Mouse (Mus musculus) liver (tissue): ENCODE results near the gene Skap1.
A peak's percentile ranks its signal among the peaks of the same experiment; 100 is the strongest.

ENCODE experiments used
- DNase-seq: peaks from one replicate; pipeline ENCODE4 v3.0.0-alpha.2; 2020; ENCODE audit warnings: mixed read lengths

The Skap1 gene

DNA sequence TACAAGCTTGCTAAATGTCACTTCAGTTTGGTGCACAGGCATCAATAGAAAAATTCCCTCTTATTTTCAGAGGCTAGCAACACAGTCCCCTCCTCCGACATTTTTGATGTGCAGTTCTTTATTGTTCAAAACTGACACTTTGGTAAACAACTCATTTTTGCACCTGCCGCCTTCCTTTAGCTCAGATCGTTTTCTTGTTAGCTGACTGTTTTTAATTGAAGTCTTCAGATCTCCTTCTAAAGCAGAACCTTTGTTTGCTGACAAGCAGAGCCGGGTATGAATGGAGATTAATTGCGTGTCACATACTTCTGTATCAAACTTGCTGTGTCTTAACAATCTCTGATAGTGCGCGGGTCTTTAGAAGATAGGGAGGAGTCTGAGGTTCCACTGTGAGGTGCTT is 2.0 kb downstream of the Skap1 start:
- no peak for DNase-seq

DNA sequence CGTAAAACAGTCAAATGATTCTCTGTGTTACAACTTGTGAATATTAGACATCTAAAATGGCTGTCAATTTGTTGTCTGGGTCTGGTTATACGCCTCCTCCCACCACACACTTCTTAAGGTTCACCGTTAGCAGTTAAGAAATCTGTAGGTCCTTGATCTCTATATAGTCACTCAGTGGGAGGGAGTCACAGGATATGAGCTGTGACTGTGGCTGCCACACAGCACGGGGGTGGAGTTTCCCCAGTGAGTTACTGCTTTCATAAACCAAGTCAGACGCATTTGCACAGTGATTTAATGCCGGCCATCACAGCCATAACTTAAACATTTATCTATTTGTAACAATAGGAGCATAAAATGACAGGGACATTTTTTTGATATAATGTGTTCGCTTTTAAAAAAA is 2.6 kb downstream of the Skap1 start:
- no peak for DNase-seq

DNA sequence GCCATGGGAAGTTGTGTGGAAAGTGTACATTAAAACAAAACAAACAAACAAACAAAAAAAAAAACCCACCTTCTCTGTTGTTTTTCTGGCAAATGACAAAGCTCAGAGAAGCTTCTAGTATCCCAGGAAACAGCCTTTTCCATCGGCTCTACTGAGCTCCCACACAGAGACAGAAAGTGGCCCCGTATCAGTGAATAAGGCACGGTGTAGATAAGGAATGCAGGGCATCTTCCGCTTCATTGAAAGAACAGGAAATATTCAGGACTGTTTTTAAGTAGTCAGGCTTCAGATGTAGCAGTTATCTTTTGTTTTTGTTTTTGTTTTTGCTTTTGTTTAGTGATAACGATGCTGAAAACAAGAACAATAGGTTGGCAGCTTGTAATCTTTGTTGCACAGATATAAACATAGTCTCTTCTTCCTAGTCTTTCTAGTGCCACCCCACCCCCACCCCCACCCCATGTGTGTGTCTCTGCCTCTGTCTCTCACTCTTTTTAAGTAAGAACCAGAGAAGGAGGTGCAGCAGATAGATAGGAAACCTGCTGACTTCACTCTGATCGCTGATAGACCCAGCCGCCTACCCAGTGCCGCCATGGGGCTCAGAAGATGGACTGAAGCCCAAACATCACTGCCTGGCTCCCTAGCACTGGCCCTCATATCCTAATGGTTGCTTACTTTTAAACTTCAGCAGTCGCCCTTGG is 3.8 kb downstream of the Skap1 start:
- peak; percentile 38 for DNase-seq

DNA sequence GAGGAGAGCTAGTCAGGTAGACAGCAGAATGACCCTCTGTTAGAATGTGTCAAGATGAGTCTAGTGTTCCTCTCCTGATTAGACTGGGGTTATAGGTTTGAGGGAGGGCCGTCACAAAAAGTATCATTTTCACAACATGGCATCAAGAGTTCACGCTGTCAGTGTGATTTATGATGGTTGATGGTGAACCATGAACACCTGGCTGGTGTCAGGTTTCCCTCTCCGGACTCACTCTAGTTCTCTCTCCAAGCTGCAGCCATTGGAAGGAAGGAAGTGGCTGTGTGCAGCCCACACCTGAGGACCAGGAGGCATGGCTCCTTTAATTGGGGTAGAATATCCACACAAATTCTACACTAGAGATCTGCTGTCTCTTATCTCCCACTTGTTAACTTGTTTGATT is 18.3 kb downstream of the Skap1 start:
- no peak for DNase-seq

DNA sequence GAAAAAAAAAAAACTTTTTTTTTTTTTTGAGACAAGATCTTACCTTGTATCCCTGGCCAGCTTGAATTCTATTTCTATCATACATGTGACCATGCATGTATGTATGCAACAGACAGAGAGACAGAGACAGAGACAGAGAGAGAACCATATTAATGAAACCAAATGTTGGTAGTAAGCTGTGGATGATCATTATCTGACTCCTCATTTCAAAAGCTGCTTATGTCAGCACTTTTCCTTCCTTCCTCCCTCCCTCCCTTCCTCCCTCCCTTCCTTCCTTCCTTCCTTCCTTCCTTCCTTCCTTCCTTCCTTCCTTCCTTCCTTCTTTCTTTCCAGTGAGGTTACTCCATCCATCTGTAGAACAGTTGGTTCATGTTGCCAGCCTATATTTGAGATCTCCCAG is 18.8 kb downstream of the Skap1 start:
- DNase-seq, result no peak

DNA sequence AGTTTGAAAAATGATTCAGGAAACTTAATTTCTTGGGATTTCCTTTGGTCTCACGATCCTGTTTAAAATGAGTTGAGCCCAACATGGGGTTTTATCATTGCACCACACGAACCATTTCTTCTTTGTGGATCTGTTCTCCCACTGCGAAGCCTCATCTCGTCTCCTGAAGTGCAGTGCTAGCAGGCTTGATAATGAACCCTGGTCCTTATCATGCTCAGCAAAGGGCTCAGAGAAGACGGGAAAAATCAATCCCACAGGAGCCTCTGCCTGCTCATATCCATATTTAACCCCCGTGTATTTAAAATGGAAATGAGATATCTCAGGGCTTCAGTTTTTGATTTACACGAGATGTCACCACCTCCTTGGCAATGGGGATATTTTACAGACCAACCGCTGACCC is 34.1 kb downstream of the Skap1 start:
- no peak for DNase-seq

DNA sequence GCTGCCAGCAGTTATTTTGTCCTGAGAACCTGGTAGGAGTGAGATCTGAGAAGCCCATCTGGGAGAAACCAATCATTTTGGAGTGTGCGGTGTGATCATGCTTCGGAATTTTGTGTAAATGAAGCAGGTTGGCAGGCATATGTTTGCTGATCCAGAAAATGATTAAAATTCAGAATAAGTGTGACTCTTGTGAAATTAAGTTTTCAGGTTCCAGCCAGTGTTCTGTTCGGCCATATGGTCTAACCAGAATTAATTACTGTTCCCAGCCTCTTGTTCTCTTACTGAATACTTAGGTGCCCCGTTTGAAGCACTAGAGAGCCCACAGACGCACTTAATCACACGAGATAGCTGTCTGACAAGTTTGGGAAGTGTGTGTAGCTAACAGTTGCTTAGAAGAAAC is 36.6 kb downstream of the Skap1 start:
- DNase-seq, result no peak

DNA sequence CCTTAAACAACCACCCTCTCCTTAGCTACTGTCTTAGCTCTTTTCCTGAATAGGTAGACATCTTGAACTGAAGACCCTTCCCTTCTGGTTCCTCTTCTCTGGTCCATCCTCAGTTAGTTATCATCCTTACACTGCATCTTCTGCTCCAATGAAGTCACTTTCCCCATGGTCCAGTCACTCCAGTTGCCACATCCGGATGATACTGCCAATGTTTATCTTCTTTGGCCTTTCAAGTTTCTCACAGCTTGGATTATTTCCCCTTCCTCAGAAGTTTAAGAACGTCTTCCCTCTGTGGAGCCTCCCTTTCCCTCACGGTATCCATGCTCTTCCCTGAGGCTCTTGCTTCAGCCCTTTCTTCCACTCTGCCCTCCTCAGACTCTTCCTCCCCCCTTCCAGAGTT is 38.6 kb downstream of the Skap1 start:
- no peak for DNase-seq

DNA sequence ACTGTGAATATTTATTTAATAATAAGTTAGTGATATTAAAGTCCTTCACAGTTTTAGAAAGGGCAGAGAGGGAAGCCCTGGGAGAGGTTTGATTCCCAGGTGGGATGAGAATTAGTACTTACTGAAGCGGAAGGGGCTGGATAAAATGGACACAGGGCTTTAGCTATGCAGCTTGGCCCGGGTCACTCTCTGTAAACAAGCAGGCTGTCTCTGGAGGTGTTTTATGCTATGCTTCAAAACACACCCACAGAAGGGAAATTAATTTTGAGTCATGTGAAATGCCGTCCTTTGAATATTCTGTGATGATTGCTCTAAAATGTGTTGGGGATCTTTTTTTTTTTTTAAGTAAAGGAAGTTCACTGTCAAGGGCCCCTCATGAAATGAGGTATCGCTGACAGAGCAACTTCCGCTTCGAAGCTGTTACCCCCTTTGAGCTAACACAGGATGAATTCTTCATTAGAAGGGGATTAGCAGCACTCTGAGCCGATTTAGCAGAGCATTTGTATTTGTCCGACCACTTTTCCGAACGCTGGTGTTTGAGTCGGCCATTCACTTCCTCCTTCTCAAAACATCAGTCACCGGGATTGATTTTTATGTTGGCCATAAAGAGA is 40.2 kb downstream of the Skap1 start:
- DNase-seq, result no peak

DNA sequence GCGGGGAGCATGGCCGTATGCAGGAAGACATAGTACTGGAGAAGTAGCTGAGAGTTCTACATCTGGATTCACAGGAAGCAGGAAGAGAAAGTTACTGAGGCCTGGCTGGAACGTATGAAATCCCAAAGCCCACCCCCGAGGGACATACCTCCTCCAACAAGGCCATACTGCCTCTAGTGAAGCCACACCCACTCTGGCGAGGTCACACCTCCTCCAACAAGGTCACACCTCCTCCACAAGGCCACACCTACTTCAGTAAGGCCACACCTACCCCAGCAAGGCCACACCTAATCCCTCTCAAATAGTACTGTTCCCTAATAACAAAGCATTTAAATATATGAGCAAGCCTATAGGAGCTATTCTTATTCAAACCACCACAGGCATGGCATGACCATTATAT is 41.4 kb downstream of the Skap1 start:
- DNase-seq, result peak; percentile 9

DNA sequence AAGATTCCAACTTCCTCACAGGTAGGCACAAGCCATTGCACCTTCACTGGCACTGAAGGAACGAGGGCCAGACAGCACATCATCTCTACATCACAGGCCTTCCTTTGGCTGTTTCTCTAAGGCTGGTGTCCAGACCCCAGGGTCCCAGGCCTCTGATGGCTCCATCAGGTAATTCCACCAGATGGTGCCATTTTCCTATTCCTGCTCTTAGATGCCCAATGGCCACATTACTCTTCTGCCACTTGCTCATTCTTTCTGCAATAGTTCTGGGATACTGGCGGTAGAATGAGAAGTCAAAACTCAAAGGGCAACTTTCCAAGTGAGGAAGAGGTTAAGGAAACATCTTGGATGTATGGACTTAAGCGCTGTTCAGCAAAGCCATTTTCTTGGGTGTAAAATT is 50.8 kb downstream of the Skap1 start:
- DNase-seq, result no peak

DNA sequence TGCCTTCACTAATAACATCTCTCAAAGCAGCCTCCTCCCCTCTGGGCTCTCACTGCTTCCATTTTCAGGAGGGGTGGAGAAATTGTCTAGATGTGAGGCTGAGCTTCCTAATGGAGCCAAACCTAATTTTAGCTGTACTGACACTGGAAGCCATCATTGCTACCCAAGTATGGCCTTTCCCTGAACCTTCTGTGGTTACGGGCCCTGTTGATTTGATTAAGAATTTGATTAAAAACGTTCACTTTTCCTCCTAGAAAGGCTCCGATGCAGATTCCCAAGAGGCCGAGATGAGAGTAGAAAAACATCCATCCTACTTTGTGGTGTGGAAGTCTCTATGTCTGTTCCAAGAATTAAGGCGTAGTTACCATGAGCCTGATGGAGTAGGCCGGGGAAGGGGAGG is 60.1 kb downstream of the Skap1 start:
- DNase-seq, result no peak

DNA sequence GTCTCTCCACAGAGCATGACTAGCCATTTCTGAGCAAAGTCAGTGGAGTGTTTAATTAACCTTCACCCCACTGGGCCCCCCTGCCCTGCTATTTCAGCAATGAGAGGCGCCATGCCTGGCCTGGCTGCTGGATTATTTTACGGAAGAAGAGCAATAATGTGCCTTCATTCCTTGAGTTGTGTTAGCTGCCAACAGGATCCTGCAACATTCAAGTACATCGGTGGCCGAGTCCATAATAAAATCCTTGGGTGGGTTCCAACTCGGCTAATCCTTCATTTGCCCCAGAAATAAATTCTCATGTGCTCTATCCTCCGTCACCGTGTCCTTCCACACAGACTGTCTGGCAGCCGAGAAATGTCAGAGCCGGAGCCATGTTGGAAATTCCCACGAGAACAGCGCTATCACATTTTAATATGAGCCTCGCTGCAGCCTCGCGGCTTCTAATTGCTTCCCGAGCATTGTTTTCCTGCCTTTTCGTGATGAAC is 61.8 kb downstream of the Skap1 start:
- no peak for DNase-seq

DNA sequence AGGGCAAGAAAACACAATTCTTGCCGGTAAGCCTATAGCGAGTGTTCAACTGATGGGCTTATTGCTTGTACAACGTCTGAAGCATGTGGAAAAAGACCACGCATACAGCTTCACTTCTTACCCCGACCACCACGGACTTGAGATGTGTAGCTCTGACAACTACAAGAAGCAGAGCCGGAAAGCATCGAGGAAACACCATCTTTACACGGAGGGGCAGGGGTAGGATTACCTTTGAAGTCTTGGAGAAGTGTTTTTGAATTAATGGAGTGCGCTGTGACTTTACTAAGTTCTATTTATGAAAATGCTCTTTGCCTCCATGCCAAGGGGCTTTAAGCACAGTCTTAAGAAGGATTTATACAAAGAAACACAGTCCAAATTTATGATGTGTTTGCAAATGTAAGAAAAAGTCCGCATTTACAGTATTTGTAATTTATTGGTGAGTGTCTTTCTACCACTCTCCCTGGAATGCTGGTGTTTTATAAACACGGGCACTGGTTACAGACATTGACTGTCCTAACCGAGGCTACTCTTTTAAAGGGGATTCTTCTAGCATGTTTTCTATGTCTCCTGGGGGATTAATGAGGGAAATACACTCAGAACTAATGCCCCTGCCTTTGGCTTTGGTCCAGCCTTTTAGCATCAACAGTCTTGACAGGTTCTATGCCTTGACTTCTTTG is 67.5 kb downstream of the Skap1 start:
- DNase-seq, result no peak

DNA sequence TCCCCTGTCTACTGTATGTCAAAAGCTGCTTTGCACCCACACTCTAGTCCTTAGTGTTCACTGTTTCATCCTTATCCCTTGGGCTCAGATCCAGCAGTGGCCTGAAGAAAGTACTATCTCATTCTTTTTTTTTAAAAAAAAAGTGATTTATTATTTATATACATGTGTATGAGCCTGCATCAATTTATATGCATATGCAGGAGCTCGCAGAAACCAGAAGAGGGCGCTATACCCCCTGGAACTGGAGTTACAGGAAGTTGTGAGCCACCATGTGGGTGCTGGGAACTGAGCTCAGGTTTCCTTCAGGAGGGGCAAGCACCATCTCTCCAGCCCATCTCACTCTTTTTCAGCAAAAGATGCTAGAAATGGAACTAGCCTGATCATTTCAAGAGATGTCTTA is 70.1 kb downstream of the Skap1 start:
- DNase-seq, result no peak

DNA sequence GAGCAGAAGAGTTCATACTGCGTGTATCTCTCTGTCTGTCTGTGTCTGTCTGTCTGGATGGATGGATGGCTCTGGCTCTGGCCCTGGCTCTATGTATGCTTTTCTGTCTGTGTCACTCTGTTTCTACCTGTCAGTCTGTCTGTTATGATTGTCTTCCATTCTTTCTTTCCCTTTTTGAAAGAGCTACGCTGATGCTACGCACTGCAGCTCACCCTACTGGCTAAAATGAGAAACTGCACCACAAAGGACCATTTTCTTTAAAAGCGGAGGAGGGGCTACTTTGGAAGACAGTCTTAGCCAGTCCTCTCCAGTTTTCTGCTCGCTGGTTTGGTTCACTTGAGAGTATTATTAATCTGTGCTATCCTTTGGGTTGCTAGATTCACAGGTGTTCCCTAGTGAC is 71.8 kb downstream of the Skap1 start:
- no peak for DNase-seq

DNA sequence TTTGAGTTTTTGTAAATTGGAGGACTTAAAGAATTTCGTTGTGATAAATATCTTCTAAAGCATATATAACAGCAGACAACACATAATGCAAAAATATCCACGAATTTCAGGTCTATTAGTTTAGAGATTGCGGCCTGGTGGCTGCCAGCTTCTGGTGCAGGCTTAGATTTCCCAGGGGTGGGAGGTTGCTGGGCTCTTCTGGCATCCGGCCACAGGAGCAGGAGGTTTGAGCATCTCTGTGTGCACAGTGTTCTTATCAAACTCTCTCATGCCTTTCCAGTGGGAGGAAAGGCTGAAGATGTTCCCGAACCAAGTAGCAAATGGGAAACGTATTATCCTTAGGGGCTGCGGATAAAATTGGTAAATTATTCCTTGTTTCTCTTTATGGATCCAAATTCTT is 77.6 kb downstream of the Skap1 start:
- DNase-seq, result no peak

DNA sequence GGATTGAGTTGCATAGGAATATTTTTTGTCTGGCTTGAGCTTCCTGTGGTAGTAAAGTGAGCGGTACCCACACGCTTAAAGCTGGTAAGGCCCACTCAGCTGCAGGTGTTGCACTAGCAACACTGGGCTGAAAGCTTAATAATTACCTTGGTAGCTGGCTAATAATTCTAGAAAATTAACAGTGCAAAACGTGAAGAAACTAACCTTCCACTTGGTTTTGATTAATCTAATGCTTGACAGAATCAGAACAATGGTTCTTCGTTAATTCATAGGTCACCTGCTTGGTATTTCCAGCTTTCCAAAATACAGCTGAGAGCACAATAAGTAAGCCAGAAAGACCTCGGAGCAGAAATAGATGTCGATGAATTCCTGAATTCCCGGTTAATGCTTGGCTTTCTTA is 78.2 kb downstream of the Skap1 start:
- DNase-seq, result no peak

DNA sequence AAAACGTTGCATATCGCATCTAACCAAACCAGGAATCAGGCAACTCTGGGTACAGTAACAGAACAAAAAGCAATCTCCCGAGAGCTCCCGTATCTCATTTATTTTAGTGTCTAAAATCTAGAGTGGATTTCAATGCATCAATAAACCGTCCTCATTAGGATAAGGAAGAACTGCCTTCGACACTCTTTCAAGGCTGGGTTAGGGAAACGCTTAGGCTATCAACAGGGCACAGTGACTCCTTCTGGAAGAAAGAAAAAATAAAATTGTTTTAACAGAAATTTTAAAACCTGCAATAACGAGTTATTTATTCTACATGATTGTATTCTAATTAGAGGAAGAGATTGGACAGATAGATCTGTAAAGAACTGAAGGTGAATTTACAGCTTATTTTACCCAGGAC is 82.0 kb downstream of the Skap1 start:
- DNase-seq, result no peak

DNA sequence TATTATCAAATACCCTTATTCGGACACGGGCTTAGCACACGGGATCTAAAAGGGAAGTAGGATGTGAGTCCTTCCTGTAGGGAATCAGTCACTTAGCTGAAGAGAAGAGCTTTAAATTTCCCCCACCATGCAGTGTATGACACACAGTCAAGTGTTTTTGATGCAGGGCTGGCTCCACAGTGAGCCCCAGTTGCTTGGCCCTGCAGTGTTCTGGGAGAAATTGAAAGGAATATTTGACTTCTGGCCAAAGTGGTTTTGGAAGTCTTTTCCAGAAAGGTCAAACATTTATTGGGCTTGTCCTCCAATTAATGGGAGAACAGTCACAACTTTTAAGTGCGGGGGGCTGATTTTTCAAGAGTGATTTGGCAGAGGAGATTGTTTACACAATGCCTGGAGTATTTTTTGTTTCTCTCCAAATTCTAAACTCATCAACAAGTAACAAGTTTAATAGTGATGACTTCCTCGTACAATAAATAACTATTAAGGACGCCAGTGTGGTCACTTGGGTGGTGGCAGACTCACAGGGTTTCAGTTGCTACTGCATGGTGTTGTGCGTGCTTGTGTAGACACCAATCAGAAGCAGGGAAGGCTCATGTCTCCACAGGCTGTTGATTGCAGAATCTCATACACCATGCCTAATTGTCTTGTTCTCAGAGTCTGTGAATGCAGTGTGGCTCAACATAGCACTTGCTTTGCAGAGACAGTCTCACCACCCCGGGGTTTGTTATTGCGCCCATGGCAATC is 86.7 kb downstream of the Skap1 start:
- no peak for DNase-seq

DNA sequence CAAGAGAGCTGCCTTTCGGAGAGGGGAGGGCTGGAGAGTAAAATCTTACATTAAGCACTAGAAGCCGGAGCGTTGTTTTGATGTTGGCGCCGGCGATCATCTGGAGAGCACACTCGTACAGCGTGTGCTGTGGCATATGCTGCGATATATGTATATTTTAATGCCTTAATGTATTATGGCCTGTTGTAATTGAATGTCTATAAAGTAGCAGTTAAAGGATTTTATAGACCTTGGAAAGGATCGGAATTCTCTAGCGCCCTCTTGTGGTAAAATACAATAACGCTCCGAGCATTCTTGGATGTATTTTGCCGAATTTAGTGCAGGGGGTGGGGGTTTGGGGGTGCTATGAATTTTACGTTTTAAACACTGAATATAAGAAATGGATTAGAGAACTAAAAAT is 88.7 kb downstream of the Skap1 start:
- DNase-seq, result no peak

DNA sequence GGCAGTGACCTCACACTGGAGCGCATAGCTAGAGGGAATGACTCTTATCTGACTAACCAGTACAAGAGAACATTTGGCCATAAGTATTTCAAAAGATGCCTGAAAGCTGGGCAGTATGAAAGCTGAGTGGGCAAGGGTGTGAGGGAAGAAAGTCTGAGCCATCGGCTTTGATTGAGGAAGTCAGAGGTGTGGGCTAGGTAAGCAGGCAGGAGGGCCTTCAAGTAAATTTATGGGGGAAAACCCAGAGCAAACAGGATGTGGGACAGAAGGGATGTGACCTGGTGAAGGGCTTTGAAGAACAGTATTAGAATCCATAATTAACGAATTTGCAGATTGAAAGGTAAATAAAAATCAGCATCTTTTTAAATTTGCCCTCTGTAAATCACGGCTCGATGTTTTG is 95.8 kb downstream of the Skap1 start:
- DNase-seq, result no peak

DNA sequence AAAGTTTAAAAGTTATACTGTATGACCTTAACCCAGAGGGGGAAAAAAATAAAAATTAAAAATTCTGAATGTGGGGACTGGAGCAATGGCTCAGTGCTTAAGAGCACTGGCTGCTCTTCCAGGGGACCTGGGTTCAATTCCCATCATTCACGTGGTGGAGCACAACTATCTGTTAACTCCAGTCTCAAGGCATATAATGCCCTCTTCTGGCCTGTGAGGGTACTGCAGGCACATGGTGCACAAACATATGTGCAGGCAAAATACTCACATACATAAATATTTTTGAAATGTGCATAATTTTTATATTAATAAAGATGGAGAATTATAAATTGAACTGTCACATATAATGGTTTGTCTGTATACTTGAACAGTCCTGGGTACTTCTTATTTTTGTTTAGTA is 99.7 kb downstream of the Skap1 start:
- no peak for DNase-seq

DNA sequence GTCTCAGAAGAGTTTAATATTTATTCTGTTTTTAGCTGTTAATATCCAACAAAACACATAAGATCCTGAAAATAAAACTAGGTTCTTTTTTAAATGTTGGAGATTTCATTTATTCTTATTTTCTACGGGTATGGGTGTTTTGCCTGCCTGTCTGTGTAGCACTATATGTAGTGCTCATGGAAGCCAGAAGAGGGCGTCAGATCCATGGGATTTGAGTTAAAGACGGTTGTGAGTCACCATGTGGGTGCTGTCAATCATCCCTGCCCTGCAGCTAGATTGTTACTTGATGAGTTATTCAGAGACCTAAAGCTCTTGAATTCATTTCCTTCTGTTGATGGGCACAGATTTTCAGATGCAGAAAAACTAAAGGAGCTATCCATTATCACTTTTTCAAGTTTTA is 108.1 kb downstream of the Skap1 start:
- DNase-seq, result no peak
